Mouse (Mus musculus): ENCODE measurements around the gene Fktn.

GRCm38 (mm10) chr4:53798896-53799676 lies 85.3 kb downstream of the Fktn start:
- no peak for TF ChIP-seq POLR2A (IDR thresholded peaks at IDR 0.05; ENCODE audit: borderline replicate concordance, insufficient read depth, low read length)
- TF ChIP-seq CTCF (IDR thresholded peaks at IDR 0.05; ENCODE audit: borderline replicate concordance, insufficient read depth, low read depth, low read length) = no peak

Measured in cerebellum, adult 2 months (tissue).